Mouse (Mus musculus): ENCODE results near the gene Angptl8. TPM values are rescaled to one million over a fixed set of nuclear protein-coding genes. Genes with fewer than 3 reads are reported as not detected.
A peak's percentile ranks its signal among the peaks of the same experiment; 100 is the strongest.
"Not testable (repeated sequence)": the region's sequence is repeated elsewhere in the genome, so short reads cannot be mapped to it uniquely, and the experiment has no call there.

The Angptl8 gene
- total RNA-seq, 4 experiments from 2014 or later, result not detected

GRCm38 (mm10) chr9:21847926-21848325 is 12.6 kb downstream of the Angptl8 start:
- DNase-seq (ENCODE audit: low spot score in 2 of 2), result no peak

DNA sequence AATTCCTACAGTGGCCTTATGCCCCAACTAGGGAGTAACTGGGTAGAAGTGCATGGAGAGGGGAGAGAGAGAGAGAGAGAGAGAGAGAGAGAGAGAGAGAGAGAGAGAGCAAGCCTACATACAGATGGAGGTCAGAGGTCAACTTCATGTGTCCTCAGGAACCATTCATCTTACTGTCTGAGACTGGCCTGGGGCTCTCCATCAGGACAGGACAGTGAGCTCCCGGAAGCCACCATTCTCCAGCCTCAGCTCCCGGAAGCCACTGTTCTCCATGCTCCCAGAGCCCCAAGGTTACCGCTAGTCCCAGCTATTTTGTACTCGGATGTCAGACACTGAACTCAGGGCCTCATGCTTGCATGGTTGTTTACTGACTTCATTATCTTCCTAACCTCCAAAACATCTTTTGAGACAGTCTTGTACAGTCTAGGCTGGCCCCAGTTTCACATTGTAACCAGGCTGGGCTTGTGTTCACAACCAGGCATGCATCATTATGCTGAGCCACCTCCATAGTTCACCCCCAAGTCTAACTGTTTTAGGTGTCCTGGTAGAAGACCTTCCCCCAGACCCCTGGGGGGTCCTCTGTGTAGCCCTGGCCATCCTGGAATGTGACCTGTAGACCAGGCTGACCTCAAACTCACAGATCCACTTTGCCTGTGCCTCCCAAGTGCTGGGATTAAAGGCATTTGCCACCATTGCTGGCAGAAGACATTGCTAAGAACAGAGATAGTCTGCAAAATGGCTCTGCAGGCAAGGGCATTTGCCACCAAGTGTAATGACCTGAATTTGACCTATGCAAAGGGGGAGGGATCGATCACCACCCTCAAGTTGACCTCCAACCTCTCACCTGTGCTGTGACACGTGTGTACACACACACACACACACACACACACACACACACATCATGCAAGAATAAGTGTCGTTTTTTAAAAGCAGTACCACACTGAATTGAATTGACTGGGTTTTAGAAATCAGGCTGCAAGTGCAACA is 14.7 kb downstream of the Angptl8 start:
- no peak for DNase-seq (ENCODE audit: low spot score in 2 of 2)

DNA sequence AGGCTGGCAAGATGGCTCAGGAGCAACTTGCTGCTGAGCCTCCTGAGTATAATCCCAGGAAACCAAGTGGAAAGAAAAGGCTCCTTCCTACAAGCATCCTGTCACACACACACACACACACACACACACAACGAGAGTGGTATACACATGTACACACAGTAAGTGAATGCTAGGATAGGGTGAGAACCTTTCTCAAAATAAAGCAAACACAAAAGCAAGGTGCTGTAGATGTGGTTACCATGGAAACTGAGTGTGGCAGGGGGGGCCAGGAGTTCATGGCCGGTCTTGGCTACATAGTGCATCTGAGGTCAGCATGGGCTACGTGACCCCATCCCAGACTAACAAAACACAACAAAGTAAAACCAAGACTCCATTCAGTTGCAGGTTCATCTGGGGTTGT is 15.8 kb downstream of the Angptl8 start:
- no peak for DNase-seq (ENCODE audit: low spot score in 2 of 2)

DNA sequence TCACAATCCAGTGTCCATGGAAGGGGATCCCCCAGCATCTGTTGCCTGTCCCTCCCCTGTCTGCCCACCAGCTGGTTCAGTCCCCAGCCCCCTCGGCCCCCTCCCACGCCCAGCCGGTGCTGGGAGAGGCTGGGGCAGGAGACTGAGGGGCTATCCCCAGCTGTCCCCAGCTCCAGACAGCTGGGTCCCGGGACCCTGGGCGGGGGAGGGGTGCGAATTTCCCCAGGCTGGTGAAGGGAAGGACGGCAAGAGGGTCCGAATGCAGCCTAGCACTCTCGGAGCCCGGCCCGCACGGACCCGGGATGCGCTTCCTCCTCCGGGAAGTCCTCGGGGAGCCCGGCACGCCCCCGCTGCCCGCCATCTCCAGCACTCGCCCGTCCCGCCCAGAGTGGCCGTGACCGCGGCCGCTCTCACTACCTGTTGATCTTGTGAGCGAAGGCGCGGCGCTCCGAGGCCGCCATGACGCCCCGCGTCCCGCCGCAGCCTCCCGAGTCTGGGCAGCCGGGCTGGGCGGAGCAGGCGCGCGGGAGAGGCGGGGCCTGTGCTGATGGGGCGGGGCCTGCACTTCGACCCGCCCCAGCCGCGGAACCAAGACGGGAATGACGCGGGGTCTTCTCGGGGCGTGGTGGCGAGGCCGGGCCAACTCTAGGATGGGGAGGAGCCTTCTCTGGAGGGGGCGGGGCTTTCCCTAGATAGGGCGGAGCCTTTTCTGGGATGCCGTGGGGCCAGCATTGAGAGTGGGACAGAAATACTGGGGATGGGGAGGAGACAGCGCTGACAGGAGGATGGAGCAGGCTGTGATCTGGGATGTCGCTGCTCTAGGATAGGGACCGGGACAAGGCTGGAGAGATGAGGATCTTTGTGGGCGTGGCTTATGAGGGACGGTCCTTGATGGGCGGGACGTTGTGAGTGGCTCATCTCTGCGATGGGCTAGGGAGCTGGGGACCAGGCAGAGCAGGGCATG is 17.1 kb downstream of the Angptl8 start, which contains the start of gene Dock6:
TSS of gene Dock6 (minus strand) at position 508 of the 964 bp plus-strand sequence.
- peak; percentile 76 to 81 for DNase-seq (ENCODE audit: low spot score in 2 of 2)

- no peak for DNase-seq (ENCODE audit: low spot score in 2 of 2)
These were observed 18.7 kb downstream of the Angptl8 start for GRCm38 (mm10) chr9:21853961-21854360.

- no peak for DNase-seq (ENCODE audit: low spot score in 2 of 2)
These were observed 19.6 kb downstream of the Angptl8 start for GRCm38 (mm10) chr9:21854894-21855293.

GRCm38 (mm10) chr9:21857501-21857900 is 22.2 kb downstream of the Angptl8 start:
- DNase-seq (ENCODE audit: low spot score in 2 of 2), result no peak

- DNase-seq (ENCODE audit: low spot score in 2 of 2), result no peak
These were observed 22.8 kb downstream of the Angptl8 start for GRCm38 (mm10) chr9:21858084-21858483.

DNA sequence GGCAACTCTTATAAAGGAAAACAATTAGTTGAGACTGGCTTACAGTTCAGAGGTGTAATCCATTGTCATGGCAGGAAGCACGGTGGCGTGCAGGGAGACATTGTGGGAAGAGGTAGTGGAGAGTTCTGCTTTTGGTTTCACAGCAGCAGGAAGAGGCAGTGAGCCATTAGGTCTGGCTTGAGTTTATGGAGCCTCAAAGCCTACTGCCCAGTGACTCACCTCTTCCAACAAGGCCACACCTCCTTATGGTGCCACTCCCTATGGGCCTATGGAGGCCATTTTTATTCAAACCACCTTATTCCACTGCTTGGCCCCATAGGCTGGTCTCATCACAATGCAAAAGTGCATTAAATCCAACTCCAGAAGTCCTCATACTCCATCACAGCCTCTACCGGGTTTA is 24.3 kb downstream of the Angptl8 start:
- no peak for DNase-seq (ENCODE audit: low spot score in 2 of 2)

GRCm38 (mm10) chr9:21860349-21860748 is 25.0 kb downstream of the Angptl8 start:
- not testable (repeated sequence) for DNase-seq (ENCODE audit: low spot score in 2 of 2)

- DNase-seq (ENCODE audit: low spot score in 2 of 2), result no peak
These were observed 26.9 kb downstream of the Angptl8 start for GRCm38 (mm10) chr9:21862181-21862580.

- no peak for DNase-seq (ENCODE audit: low spot score in 2 of 2)
These were observed 30.5 kb downstream of the Angptl8 start for GRCm38 (mm10) chr9:21865673-21866398.

- DNase-seq (ENCODE audit: low spot score in 2 of 2), result no peak
These were observed 31.3 kb downstream of the Angptl8 start for GRCm38 (mm10) chr9:21866641-21867040.

DNA sequence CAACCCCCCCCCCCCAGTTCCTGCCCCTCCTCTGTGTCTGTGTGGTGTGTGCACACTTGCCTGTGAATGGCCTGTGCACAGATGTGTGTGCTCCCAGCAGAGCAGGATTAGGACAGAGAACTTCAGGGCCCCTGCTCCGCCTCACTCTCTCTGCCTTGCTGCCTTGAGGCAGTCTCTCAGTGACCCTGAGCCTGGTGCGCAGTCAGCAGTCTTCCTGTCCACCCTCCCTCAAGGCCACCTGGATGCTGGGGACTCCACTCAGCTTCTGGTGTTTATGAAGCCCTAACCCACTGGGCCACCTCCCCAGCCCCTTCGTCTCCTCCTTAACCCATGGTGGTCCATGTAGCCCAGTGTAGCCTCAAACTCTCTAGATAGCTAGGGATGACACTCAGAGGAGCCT is 32.4 kb downstream of the Angptl8 start:
- no peak for DNase-seq (ENCODE audit: low spot score in 2 of 2)

DNA sequence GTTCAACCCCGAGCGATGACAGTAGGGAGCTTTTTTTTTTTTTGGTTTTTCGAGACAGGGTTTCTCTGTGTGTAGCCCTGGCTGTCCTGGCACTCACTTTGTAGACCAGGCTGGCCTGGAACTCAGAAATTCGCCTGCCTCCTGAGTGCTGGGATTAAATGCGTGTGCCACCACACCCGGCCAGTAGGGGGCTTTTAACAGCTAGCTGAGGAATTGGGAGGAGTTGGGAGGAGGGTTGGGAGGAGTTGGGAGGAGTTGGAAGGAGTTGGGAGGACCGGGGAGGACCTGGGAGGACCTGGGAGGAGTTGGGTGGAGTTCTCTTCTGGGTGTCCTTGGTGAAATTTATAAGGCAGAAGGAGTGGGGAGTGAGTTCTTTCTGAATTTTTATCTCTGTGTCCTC is 34.0 kb downstream of the Angptl8 start:
- DNase-seq (ENCODE audit: low spot score in 2 of 2), result peak in 1 of 2 experiments; percentile 46

- DNase-seq (ENCODE audit: low spot score in 2 of 2), result no peak
These were observed 35.7 kb downstream of the Angptl8 start for GRCm38 (mm10) chr9:21870879-21871524.

DNA sequence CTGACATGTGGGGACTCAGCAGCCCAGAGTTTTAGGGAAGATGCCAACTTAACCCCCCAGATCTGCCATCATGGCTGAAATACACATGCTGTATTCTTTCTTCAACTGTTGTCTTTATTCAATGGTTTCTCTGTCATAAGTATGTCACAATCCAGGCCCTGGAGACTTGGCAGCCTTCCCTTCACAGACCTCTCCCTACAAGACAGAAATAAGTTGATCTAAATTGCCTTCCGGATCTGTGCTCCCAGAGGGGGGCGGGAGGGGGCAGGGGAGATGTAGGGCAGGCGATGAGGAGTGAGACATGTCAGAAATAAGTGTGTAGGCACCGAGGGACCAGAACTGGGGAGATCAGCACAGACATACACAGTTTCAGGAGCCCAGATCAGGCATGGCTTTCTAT is 36.9 kb downstream of the Angptl8 start:
- no peak for DNase-seq (ENCODE audit: low spot score in 2 of 2)

GRCm38 (mm10) chr9:21876601-21877000 is 41.3 kb downstream of the Angptl8 start:
- DNase-seq (ENCODE audit: low spot score in 2 of 2), result no peak

Data from gastrocnemius, adult 8-10 months (tissue).